Comparison of ENCODE assay signal across 10 mouse cellular contexts in genomic region chr6:97576565-97577346, GRCm38 (mm10). TPM values are rescaled to one million over a fixed set of nuclear protein-coding genes. Genes with fewer than 3 reads are reported as not detected.
DNase-seq lines count a peak whose midpoint lies in the region; ATAC-seq lines count a peak whose summit lies in the region.
"Had no signal": no experiment of that assay in that cellular context is flagged by ENCODE, and none has a peak within 500 bp of the region (broad histone marks: within the 10 kb centered on the region; RNA-seq: fewer than 3 reads in every experiment).

No protein-coding gene starts in this region.

- H3K9me3 ChIP-seq in heart, embryonic 10.5 days: no peaks in the 10 kb centered on the region
- no peaks in the 10 kb centered on the region for H3K9me3 ChIP-seq in embryonic facial prominence, embryonic 11.5 days (replicated peaks; ENCODE audit: control insufficient read depth, low read length)
- H3K9me3 ChIP-seq: liver, embryonic 12.5 days had no signal

- no peak for DNase-seq in heart, embryonic 10.5 days (ENCODE audit: low spot score)
- no peak for DNase-seq in heart, adult 8-10 months (ENCODE audit: low spot score)
- peak; percentile 20 for DNase-seq in ES-CJ7 (ENCODE audit: low read depth, low spot score)
- DNase-seq in embryonic facial prominence, embryonic 11.5 days (ENCODE audit: low spot score): peak; percentile 55
- DNase-seq in lung, postnatal 36 days: peak; percentile 38
- DNase-seq in thymus, postnatal 25 days: no peak
- no peak for DNase-seq in layer of hippocampus, adult 11-12 months (ENCODE audit: low spot score)

- no peaks in the 10 kb centered on the region for H3K27me3 ChIP-seq in heart, embryonic 10.5 days (ENCODE audit: insufficient read depth, poor library complexity, severe bottlenecking)
- no peaks in the 10 kb centered on the region for H3K27me3 ChIP-seq in embryonic facial prominence, embryonic 11.5 days (ENCODE audit: control insufficient read depth, insufficient read depth, low read length)
- H3K27me3 ChIP-seq: liver, embryonic 12.5 days had no signal

- no peak overlapping the region for H3K4me3 ChIP-seq in heart, embryonic 10.5 days
- H3K4me3 ChIP-seq in embryonic facial prominence, embryonic 11.5 days (ENCODE audit: low read depth, low read length): no peak overlapping the region
- H3K4me3 ChIP-seq: erythroblast, embryonic 14.5 days; liver, embryonic 12.5 days had no signal

- no peak overlapping the region for H3K9ac ChIP-seq in embryonic facial prominence, embryonic 11.5 days (replicated peaks; ENCODE audit: low read length)
- H3K9ac ChIP-seq: liver, embryonic 12.5 days had no signal

- 59% methylated on average over 7 of the region's 7 CpGs for WGBS in heart, embryonic 10.5 days
- WGBS in embryonic facial prominence, embryonic 11.5 days: 38% methylated on average over 7 of the region's 7 CpGs

- H3K4me2 ChIP-seq in embryonic facial prominence, embryonic 11.5 days (ENCODE audit: low read depth, low read length): no peak overlapping the region
- H3K4me2 ChIP-seq: liver, embryonic 12.5 days had no signal

- 0 out of 2 replicates have a peak overlapping the region, but pooled peaks have one; percentile 1 for H3K27ac ChIP-seq in heart, embryonic 10.5 days
- H3K27ac ChIP-seq in embryonic facial prominence, embryonic 11.5 days (replicated peaks; ENCODE audit: low read depth, low read length): no peak overlapping the region
- H3K27ac ChIP-seq: liver, embryonic 12.5 days had no signal

- H3K36me3 ChIP-seq in heart, embryonic 10.5 days: no peaks in the 10 kb centered on the region
- H3K36me3 ChIP-seq in embryonic facial prominence, embryonic 11.5 days (replicated peaks; ENCODE audit: control insufficient read depth, insufficient read depth, low read depth, low read length): no peaks in the 10 kb centered on the region
- H3K36me3 ChIP-seq: liver, embryonic 12.5 days had no signal

- peaks cover 12% of the 10 kb centered on the region; the same call in 1 of the 2 replicates for H3K4me1 ChIP-seq in heart, embryonic 10.5 days
- no peaks in the 10 kb centered on the region for H3K4me1 ChIP-seq in embryonic facial prominence, embryonic 11.5 days (ENCODE audit: control insufficient read depth, insufficient read depth, low read length)
- H3K4me1 ChIP-seq: liver, embryonic 12.5 days had no signal

- ATAC-seq in embryonic facial prominence, embryonic 11.5 days (replicated peaks; ENCODE audit: insufficient number of reproducible peaks, low FRiP score, low TSS enrichment, low read depth): peak; percentile 85
- no peak for ATAC-seq in megakaryocyte-erythroid progenitor cell, adult 5-6 weeks (replicated peaks; ENCODE audit: low FRiP score, low TSS enrichment, poor library complexity, severe bottlenecking)
- ATAC-seq: liver, embryonic 12.5 days had no signal

RNA-seq across cellular contexts. Expression of gene Frmd4b, which starts 40.6 kb away (rescaled TPM):
- polyA plus RNA-seq in heart, embryonic 10.5 days (2016; fragmentation: Nextera tagmentation; extraction: Ambion mirVana): 32.5 and 33.9 TPM in 2 replicates
- total RNA-seq in heart, adult 8-10 months (2022): 10 to 100 TPM; 10.1 to 13.1 (median 12.1) TPM
- 15.8 and 16.6 TPM in 2 replicates for polyA plus RNA-seq in embryonic facial prominence, embryonic 11.5 days (2014; fragmentation: Nextera tagmentation; extraction: Ambion mirVana)
- 0.33 TPM in 1 of 2 replicates, not detected in the other for total RNA-seq in megakaryocyte-erythroid progenitor cell, adult 5-6 weeks (2014; fragmentation: Nextera tagmentation)
- total RNA-seq in megakaryocyte-erythroid progenitor cell, adult 5-6 weeks (2017): 1.2 and 3.0 TPM in 2 replicates
- polyA plus RNA-seq: erythroblast, embryonic 14.5 days had no signal

Comparison
In these comparisons a context has a peak if more than half of its experiments do, and no peak if none do; other contexts are left out.
1. DNase-seq: peak in ES-CJ7 (single experiment), embryonic facial prominence, embryonic 11.5 days (single experiment) and lung, postnatal 36 days (single experiment); none in heart, embryonic 10.5 days (single experiment), heart, adult 8-10 months (single experiment), thymus, postnatal 25 days (single experiment) and layer of hippocampus, adult 11-12 months (single experiment).